Comparison of ENCODE assay signal across 8 mouse cellular contexts in the genomic region with DNA sequence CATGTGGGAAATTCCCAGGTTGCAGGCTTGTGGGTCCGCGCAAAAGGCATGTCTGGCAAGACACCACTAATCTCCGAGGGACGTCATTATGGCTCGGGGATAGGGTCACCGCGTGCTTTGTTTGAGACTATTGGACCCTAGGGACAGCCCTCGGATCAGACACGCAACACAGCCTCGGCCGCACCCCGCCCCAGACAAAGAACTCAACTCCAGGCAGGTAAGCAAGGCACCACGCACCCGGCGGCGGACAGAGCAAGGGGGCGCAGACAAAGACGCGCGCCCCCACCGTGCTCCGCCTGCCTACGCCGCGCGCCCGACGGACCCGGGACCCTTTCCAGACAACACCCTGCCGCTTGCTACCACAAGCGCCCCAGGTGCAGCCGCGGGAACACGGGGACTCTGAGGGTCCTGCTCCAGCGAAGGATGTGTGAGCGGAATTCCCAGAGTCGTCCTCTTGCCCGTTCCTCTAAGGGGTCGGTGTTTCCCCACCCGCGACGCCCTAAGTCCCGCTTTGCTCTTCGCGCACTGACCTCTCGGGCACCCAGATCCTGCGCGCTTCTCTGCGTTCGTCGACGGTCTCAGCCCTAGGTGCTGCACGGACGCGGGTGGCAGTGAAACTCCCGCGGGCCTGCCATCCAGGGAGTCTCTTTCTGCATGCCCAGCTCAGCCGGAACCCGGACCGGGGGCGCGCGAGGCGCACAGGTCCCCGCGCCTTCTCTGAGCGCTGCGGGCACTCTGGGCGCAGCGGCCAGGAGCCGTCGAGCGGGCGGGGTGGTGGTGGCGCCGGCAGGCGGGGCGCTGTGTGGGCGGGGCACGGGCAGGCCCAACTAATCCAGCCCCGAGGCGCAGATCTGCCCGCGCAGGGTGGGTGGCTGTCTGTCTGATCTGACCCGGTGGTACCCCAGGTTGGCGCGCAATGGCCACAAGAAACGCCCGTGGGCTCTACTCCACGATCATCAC. TPM values are rescaled to one million over a fixed set of nuclear protein-coding genes. Genes with fewer than 3 reads are reported as not detected.
DNase-seq lines count a peak whose midpoint lies in the region; ATAC-seq and TF ChIP-seq lines count a peak whose summit lies in the region.

No protein-coding gene starts in this region.

- H3K4me3 ChIP-seq in forebrain, postnatal 0 days (ENCODE audit: low read depth, low read length) = peak overlapping the region; percentile 67
- H3K4me3 ChIP-seq in lung, postnatal 0 days (ENCODE audit: low read depth, low read length) = peak overlapping the region; percentile 44

- WGBS in forebrain, postnatal 0 days = 2% methylated on average over 90 of the region's 90 CpGs
- 1% methylated on average over 87 of the region's 90 CpGs for WGBS in lung, postnatal 0 days

- H3K4me1 ChIP-seq in forebrain, postnatal 0 days (ENCODE audit: insufficient read depth) = peaks cover 15% of the 10 kb centered on the region
- H3K4me1 ChIP-seq in lung, postnatal 0 days (ENCODE audit: insufficient read depth, low read depth, low read length) = peaks cover 5% of the 10 kb centered on the region; the same call in 1 of the 2 replicates

- H3K9ac ChIP-seq in forebrain, postnatal 0 days = peak overlapping the region; percentile 75
- no peak overlapping the region for H3K9ac ChIP-seq in lung, postnatal 0 days (replicated peaks; ENCODE audit: low read depth)

- no peak; the same call in 1 of the 2 replicates for TF ChIP-seq CTCF in forebrain, postnatal 0 days (IDR thresholded peaks at IDR 0.05; ENCODE audit: low read depth)
- no peak for TF ChIP-seq CTCF in lung, postnatal 0 days (IDR thresholded peaks at IDR 0.05)

- H3K36me3 ChIP-seq in forebrain, postnatal 0 days (ENCODE audit: insufficient read depth) = 0 out of 2 replicates have a peak, but pooled peaks cover 4% of the 10 kb centered on the region
- H3K36me3 ChIP-seq in lung, postnatal 0 days (ENCODE audit: insufficient read depth, low read length) = no peaks in the 10 kb centered on the region

- peak overlapping the region; percentile 64 for H3K27ac ChIP-seq in forebrain, postnatal 0 days (ENCODE audit: low read depth, low read length)
- H3K27ac ChIP-seq in lung, postnatal 0 days (ENCODE audit: low read length) = no peak overlapping the region

- TF ChIP-seq EP300 in lung, postnatal 0 days (IDR thresholded peaks at IDR 0.05) = no peak

- DNase-seq in ES-CJ7 (ENCODE audit: low read depth, low spot score) = peak; percentile 42
- peak; percentile 75 to 81 for DNase-seq in cerebellum, adult 18-20 months
- DNase-seq in forebrain, postnatal 0 days = peak; percentile 80
- peak; percentile 75 for DNase-seq in heart, postnatal 4 days
- peak; percentile 67 for DNase-seq in layer of hippocampus, adult 9-11 months
- peak; percentile 48 for DNase-seq in lung, postnatal 0 days (ENCODE audit: low spot score)
- peak; percentile 83 for DNase-seq in ovary, postnatal 36 days (ENCODE audit: low spot score)
- peak; percentile 70 for DNase-seq in urinary bladder, postnatal 25 days (ENCODE audit: low spot score)

- peak; percentile 91 for ATAC-seq in forebrain, postnatal 0 days
- peak; percentile 90 for ATAC-seq in lung, postnatal 0 days

- peak overlapping the region; percentile 60 for H3K4me2 ChIP-seq in forebrain, postnatal 0 days (ENCODE audit: low read depth)
- peak overlapping the region; percentile 81 for H3K4me2 ChIP-seq in lung, postnatal 0 days (replicated peaks; ENCODE audit: low read depth, low read length)

- no peaks in the 10 kb centered on the region for H3K9me3 ChIP-seq in forebrain, postnatal 0 days (ENCODE audit: low read length)
- no peaks in the 10 kb centered on the region for H3K9me3 ChIP-seq in lung, postnatal 0 days (ENCODE audit: low read length)

- no peaks in the 10 kb centered on the region for H3K27me3 ChIP-seq in forebrain, postnatal 0 days (ENCODE audit: insufficient read depth, low read length)
- H3K27me3 ChIP-seq in lung, postnatal 0 days (replicated peaks; ENCODE audit: insufficient read depth, low read length) = 0 out of 2 replicates have a peak, but pooled peaks cover 3% of the 10 kb centered on the region

RNA-seq across cellular contexts. Expression of gene Lrcol1, which starts 42.1 kb away (rescaled TPM):
- total RNA-seq in forebrain, postnatal 0 days (2014; rRNA removed) = not detected in 2 replicates
- polyA plus RNA-seq in forebrain, postnatal 0 days (2015; fragmentation: Nextera tagmentation; extraction: Ambion mirVana) = not detected in 2 replicates
- not detected for total RNA-seq in heart, postnatal 4 days (2021)
- 2.0 and 2.1 TPM in 2 replicates for polyA plus RNA-seq in lung, postnatal 0 days (2015; fragmentation: Nextera tagmentation; extraction: Ambion mirVana)

RNA-seq across cellular contexts. Expression of gene P2rx2, which starts 43.6 kb away (rescaled TPM):
- total RNA-seq in forebrain, postnatal 0 days (2014; rRNA removed) = 7.9 and 10.3 TPM in 2 replicates
- polyA plus RNA-seq in forebrain, postnatal 0 days (2015; fragmentation: Nextera tagmentation; extraction: Ambion mirVana) = 11.8 and 13.3 TPM in 2 replicates
- total RNA-seq in heart, postnatal 4 days (2021) = not detected
- 3.5 and 3.8 TPM in 2 replicates for polyA plus RNA-seq in lung, postnatal 0 days (2015; fragmentation: Nextera tagmentation; extraction: Ambion mirVana)
